Mouse (Mus musculus) right cerebral cortex, postnatal 10 days (tissue): Measurements from ENCODE around the gene Gm20897.
"Not testable (repeated sequence)": the region's sequence is repeated elsewhere in the genome, so short reads cannot be mapped to it uniquely, and the experiment has no call there.

Experiments used
- DNase-seq, 2 experiments: peaks; one replicate each; pipeline ENCODE4 v3.0.0; 2021; ENCODE audit warnings: low spot score in 2 of 2

The Gm20897 gene

GRCm38 (mm10) chrY:38502138-38502537, at the start of gene Gm20897:
Gene Gm20897 (minus strand): TSS chrY:38502238.
- not testable (repeated sequence) for DNase-seq
